Mouse (Mus musculus): ENCODE measurements around the gene Phospho1. TPM values are rescaled to one million over a fixed set of nuclear protein-coding genes. Genes with fewer than 3 reads are reported as not detected.

Gene Phospho1
- 0.86 and 1.2 TPM in 2 replicates for polyA plus RNA-seq (2015; fragmentation: Nextera tagmentation; extraction: Ambion mirVana)

DNA sequence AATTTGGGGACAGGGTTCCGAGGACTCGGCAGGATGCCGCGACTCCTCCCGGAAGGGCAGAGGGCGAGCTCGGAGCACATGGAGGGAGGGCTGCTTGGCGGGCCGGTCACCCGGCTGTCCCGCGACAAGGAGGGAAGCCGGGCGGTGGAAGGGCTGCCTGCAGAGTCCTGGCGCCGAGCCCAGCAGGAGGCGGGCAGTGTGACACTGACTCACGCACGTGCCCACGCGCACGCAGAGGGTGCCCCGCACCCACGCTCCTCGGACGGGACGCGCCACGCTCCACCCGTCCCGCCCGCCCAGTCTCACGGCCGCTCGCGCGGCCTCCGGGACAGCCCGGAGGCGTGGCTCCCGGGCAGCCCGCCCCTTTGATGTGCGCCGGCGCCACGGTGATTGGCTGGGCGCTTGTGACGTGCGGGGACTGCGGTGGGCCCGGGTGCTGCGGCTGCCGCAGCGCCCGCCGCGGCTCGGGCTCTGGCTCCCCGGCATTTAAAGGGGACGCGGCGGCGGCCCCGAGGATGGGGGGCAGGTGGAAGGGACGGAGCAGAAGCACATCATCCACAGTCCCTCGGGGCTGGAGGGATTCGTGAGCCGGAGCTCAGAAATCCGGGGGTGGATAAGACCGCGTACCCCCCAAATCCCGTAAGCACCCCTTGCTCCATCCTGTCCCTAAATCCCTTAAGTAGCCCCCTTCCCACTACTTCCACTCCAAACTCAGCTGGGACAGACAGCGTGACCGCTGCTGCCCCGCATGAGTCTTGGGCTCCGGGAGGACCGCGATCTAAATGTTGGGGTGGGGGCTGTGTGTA, at the start of gene Phospho1:
Phospho1 (plus strand) TSS at position 429 of the 806 bp plus-strand sequence.
- under 1% methylated on average over 75 of the region's 78 CpGs for WGBS
- H3K4me2 ChIP-seq = peak within 1 kb of the TSS; percentile 97
- H3K36me3 ChIP-seq = no peaks in the 10 kb centered on the region
- H3K9ac ChIP-seq = peak within 1 kb of the TSS; percentile 63; the same call in 1 of the 2 replicates
- 0 out of 2 replicates have a peak, but pooled peaks cover 9% of the 10 kb centered on the region for H3K4me1 ChIP-seq
- H3K4me3 ChIP-seq (replicated peaks) = peak within 1 kb of the TSS; percentile 69
- H3K9me3 ChIP-seq = no peaks in the 10 kb centered on the region
- H3K27me3 ChIP-seq (replicated peaks) = peaks cover 33% of the 10 kb centered on the region
- peak; percentile 95 for ATAC-seq (ENCODE audit: insufficient read depth, low FRiP score, low read depth)
- H3K27ac ChIP-seq = peak within 1 kb of the TSS; percentile 48; the same call in 1 of the 2 replicates

- Histone ChIP-seq H3K4me2 (no peak overlapping the region), H3K9ac (no peak overlapping the region)
These were observed 46.7 kb upstream of the Phospho1 start for GRCm38 (mm10) chr11:95777323-95778297.

GRCm38 (mm10) chr11:95778831-95779251, 45.5 kb upstream of the Phospho1 start:
- Histone ChIP-seq H3K9me3 (no peaks in the 10 kb centered on the region), H3K36me3 (no peaks in the 10 kb centered on the region), H3K27ac (no peak overlapping the region), H3K4me1 (no peaks in the 10 kb centered on the region), H3K4me3 (replicated peaks) (no peak overlapping the region), H3K9ac (no peak overlapping the region), H3K27me3 (replicated peaks) (no peaks in the 10 kb centered on the region), H3K4me2 (no peak overlapping the region)
- 85% methylated on average over 4 of the region's 4 CpGs for WGBS
- ATAC-seq (ENCODE audit: insufficient read depth, low FRiP score, low read depth) = no peak

More at GRCm38 (mm10) chr11:95777323-95778297, 46.7 kb upstream of the Phospho1 start:
- H3K9me3 ChIP-seq = no peaks in the 10 kb centered on the region
- 55% methylated on average over 17 of the region's 17 CpGs for WGBS
- H3K4me3 ChIP-seq (replicated peaks) = no peak overlapping the region
- H3K27me3 ChIP-seq (replicated peaks) = no peaks in the 10 kb centered on the region
- ATAC-seq (ENCODE audit: insufficient read depth, low FRiP score, low read depth) = peak; percentile 82
- H3K4me1 ChIP-seq = no peaks in the 10 kb centered on the region
- H3K36me3 ChIP-seq = no peaks in the 10 kb centered on the region
- peak overlapping the region; percentile 6; the same call in 1 of the 2 replicates for H3K27ac ChIP-seq

DNA sequence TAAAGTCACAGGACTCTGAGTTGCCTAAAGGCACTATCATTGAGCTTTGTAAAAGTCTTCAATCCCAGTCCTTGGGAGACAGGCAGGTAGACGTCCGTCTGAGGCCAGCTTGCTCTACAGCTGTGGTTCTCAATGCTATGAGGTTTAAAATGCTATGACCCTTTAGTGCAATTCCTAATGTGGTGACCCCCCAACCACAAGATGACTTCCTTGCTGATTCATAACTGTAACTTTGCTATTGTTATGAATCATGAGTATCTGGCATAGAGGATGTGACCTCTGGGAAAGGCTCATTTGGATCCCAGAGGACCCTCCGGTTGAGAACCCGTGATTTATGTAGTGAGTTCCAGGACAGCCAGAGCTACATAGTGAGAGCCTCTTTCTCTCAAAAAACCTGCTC, 44.9 kb upstream of the Phospho1 start:
- H3K9me3 ChIP-seq = no peaks in the 10 kb centered on the region
- H3K4me1 ChIP-seq = no peaks in the 10 kb centered on the region
- H3K4me3 ChIP-seq (replicated peaks) = no peak overlapping the region
- no peak overlapping the region for H3K9ac ChIP-seq
- no peaks in the 10 kb centered on the region for H3K36me3 ChIP-seq
- H3K27ac ChIP-seq = no peak overlapping the region
- WGBS = 68% methylated on average over 4 of the region's 4 CpGs
- H3K27me3 ChIP-seq (replicated peaks) = no peaks in the 10 kb centered on the region
- ATAC-seq (ENCODE audit: insufficient read depth, low FRiP score, low read depth) = no peak
- no peak overlapping the region for H3K4me2 ChIP-seq

- H3K36me3 ChIP-seq = no peaks in the 10 kb centered on the region
- H3K9ac ChIP-seq = no peak overlapping the region
- no peak overlapping the region for H3K27ac ChIP-seq
- H3K27me3 ChIP-seq (replicated peaks) = no peaks in the 10 kb centered on the region
- H3K4me1 ChIP-seq = no peaks in the 10 kb centered on the region
- no peak for ATAC-seq (ENCODE audit: insufficient read depth, low FRiP score, low read depth)
- 86% methylated on average over 8 of the region's 8 CpGs for WGBS
- H3K9me3 ChIP-seq = no peaks in the 10 kb centered on the region
- H3K4me2 ChIP-seq = no peak overlapping the region
- H3K4me3 ChIP-seq (replicated peaks) = no peak overlapping the region
These were observed 43.8 kb upstream of the Phospho1 start for GRCm38 (mm10) chr11:95780480-95780879.

DNA sequence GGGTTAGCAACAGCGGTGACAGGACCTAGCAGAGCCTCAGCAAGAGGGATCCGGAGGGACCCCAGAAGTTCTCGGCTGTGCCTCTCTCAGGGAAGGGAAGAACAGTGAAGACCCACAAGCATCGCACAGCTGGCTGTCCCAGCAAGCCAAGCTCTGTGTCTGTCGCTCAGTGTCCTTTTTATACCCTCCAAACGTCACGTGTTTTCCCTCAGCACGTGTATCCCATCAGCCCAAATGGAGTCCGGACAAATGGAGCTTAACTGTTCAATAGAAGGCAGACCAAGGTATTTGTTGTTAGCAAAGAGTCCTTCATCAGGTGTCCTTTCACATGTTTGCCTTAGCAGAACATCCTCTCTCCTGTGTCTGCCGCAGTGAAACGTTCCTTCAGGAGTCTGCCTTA, 42.7 kb upstream of the Phospho1 start:
- Histone ChIP-seq H3K9ac (no peak overlapping the region), H3K4me1 (no peaks in the 10 kb centered on the region), H3K27ac (no peak overlapping the region), H3K27me3 (replicated peaks) (no peaks in the 10 kb centered on the region), H3K4me2 (no peak overlapping the region), H3K4me3 (replicated peaks) (no peak overlapping the region), H3K9me3 (no peaks in the 10 kb centered on the region), H3K36me3 (no peaks in the 10 kb centered on the region)
- WGBS = 83% methylated on average over 11 of the region's 11 CpGs
- ATAC-seq (ENCODE audit: insufficient read depth, low FRiP score, low read depth) = no peak

- 84% methylated on average over 4 of the region's 4 CpGs for WGBS
These were observed 40.8 kb upstream of the Phospho1 start for GRCm38 (mm10) chr11:95783457-95783856.

DNA sequence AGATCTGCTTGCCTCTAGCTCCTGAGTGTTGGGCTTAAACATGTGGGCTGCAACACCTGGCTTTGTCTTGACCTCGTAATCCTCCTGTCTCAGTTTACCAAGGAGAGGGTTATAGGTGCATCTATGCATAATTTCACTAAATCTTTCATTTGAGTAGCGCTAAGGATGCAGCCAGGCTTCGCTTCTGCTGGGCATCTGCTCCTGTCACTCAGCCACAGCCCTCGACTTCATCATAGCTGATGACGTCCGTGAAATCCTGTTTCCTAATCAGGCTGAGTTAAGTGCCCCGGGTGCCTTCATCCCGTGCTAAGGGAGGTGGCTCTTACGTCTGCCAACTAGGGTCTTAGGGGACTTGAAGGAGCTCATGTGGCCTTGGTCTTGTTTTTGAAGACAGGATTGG, 40.3 kb upstream of the Phospho1 start:
- Histone ChIP-seq H3K27ac (no peak overlapping the region), H3K4me3 (replicated peaks) (no peak overlapping the region), H3K4me1 (no peaks in the 10 kb centered on the region), H3K4me2 (no peak overlapping the region), H3K36me3 (no peaks in the 10 kb centered on the region), H3K9ac (no peak overlapping the region), H3K9me3 (no peaks in the 10 kb centered on the region), H3K27me3 (replicated peaks) (no peaks in the 10 kb centered on the region)
- no peak for ATAC-seq (ENCODE audit: insufficient read depth, low FRiP score, low read depth)
- WGBS = 86% methylated on average over 9 of the region's 9 CpGs

More at GRCm38 (mm10) chr11:95783457-95783856, 40.8 kb upstream of the Phospho1 start:
- Histone ChIP-seq H3K4me2 (no peak overlapping the region), H3K27ac (no peak overlapping the region), H3K36me3 (no peaks in the 10 kb centered on the region), H3K4me1 (no peaks in the 10 kb centered on the region), H3K9me3 (no peaks in the 10 kb centered on the region), H3K4me3 (replicated peaks) (no peak overlapping the region), H3K9ac (no peak overlapping the region), H3K27me3 (replicated peaks) (no peaks in the 10 kb centered on the region)
- no peak for ATAC-seq (ENCODE audit: insufficient read depth, low FRiP score, low read depth)

GRCm38 (mm10) chr11:95785675-95786074, 38.6 kb upstream of the Phospho1 start:
- Histone ChIP-seq H3K4me1 (no peaks in the 10 kb centered on the region), H3K36me3 (no peaks in the 10 kb centered on the region), H3K27me3 (replicated peaks) (no peaks in the 10 kb centered on the region), H3K9me3 (no peaks in the 10 kb centered on the region), H3K4me3 (replicated peaks) (no peak overlapping the region), H3K9ac (no peak overlapping the region), H3K27ac (no peak overlapping the region), H3K4me2 (no peak overlapping the region)
- no peak for ATAC-seq (ENCODE audit: insufficient read depth, low FRiP score, low read depth)
- 94% methylated on average over 4 of the region's 4 CpGs for WGBS

DNA sequence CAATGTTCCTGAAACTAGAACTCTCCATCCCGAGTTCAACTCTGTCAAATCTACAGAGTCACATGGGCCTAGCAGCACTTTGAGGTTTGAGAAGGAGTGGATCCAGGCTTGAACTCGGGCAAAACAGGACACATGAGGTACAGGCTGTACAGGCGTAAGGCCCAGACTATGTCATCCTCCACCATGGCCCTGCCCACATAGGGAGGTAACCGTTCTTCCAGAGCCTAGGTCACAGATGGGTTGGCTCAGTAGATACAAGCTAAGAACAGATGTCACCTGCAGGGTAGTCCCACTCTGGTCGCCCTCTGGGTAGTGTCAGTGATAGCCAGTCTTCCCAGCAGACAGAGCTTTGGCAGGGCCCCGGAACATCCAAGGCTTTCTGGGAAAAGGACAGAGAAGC, 37.8 kb upstream of the Phospho1 start:
- H3K27ac ChIP-seq = no peak overlapping the region
- H3K9ac ChIP-seq = no peak overlapping the region
- H3K27me3 ChIP-seq (replicated peaks) = no peaks in the 10 kb centered on the region
- H3K9me3 ChIP-seq = no peaks in the 10 kb centered on the region
- H3K4me3 ChIP-seq (replicated peaks) = no peak overlapping the region
- H3K4me1 ChIP-seq = no peaks in the 10 kb centered on the region
- ATAC-seq (ENCODE audit: insufficient read depth, low FRiP score, low read depth) = no peak
- no peaks in the 10 kb centered on the region for H3K36me3 ChIP-seq
- 84% methylated on average over 6 of the region's 6 CpGs for WGBS
- no peak overlapping the region for H3K4me2 ChIP-seq

- H3K4me3 ChIP-seq (replicated peaks) = no peak overlapping the region
- H3K4me1 ChIP-seq = no peaks in the 10 kb centered on the region
- H3K36me3 ChIP-seq = no peaks in the 10 kb centered on the region
- no peak overlapping the region for H3K9ac ChIP-seq
- 78% methylated on average over 8 of the region's 8 CpGs for WGBS
- no peaks in the 10 kb centered on the region for H3K27me3 ChIP-seq (replicated peaks)
- no peaks in the 10 kb centered on the region for H3K9me3 ChIP-seq
- no peak for ATAC-seq (ENCODE audit: insufficient read depth, low FRiP score, low read depth)
- H3K27ac ChIP-seq = no peak overlapping the region
- H3K4me2 ChIP-seq = no peak overlapping the region
These were observed 34.8 kb upstream of the Phospho1 start for GRCm38 (mm10) chr11:95789451-95789891.
